Mouse (Mus musculus) liver, postnatal 0 days (tissue): Measurements from ENCODE around the gene Elovl6.

Experiments
- CTCF ChIP-seq: sonication (generic); IDR thresholded peaks from 2 replicates; pipeline ENCODE4 v1.5.1; 2016; ENCODE audit warnings: antibody characterized with exemption, low read depth
- EP300 ChIP-seq: IDR thresholded peaks from 2 replicates; pipeline ENCODE4 v1.6.1; 2016; ENCODE audit warnings: antibody characterized with exemption, low read depth, mild to moderate bottlenecking

- no peak for TF ChIP-seq CTCF
- no peak for TF ChIP-seq EP300
Measured at GRCm38 (mm10) chr3:129650931-129651330, 118.8 kb downstream of the Elovl6 start.
